Mouse (Mus musculus): ENCODE results near the gene Zfp109.

Gene Zfp109

GRCm38 (mm10) chr7:24207488-24208261 lies 29.7 kb downstream of the Zfp109 start:
- CTCF ChIA-PET, result no interaction called here

GRCm38 (mm10) chr7:24196961-24197360 lies 40.4 kb downstream of the Zfp109 start:
- CTCF ChIA-PET, result no interaction called here

- CTCF ChIA-PET, result no interaction called here
These were observed 44.2 kb downstream of the Zfp109 start for GRCm38 (mm10) chr7:24193157-24193556.

GRCm38 (mm10) chr7:24191361-24191760 lies 46.0 kb downstream of the Zfp109 start:
- CTCF ChIA-PET, result no interaction called here

- CTCF ChIA-PET, result no interaction called here
These were observed 47.8 kb downstream of the Zfp109 start for GRCm38 (mm10) chr7:24189571-24189944.

GRCm38 (mm10) chr7:24188901-24189570 lies 48.3 kb downstream of the Zfp109 start:
- CTCF ChIA-PET, result no interaction called here

GRCm38 (mm10) chr7:24187611-24188010 lies 49.7 kb downstream of the Zfp109 start:
- CTCF ChIA-PET, result no interaction called here
